Mouse (Mus musculus): ENCODE measurements around the gene Gpr146.
A peak's percentile ranks its signal among the peaks of the same experiment; 100 is the strongest.

Gpr146 gene

DNA sequence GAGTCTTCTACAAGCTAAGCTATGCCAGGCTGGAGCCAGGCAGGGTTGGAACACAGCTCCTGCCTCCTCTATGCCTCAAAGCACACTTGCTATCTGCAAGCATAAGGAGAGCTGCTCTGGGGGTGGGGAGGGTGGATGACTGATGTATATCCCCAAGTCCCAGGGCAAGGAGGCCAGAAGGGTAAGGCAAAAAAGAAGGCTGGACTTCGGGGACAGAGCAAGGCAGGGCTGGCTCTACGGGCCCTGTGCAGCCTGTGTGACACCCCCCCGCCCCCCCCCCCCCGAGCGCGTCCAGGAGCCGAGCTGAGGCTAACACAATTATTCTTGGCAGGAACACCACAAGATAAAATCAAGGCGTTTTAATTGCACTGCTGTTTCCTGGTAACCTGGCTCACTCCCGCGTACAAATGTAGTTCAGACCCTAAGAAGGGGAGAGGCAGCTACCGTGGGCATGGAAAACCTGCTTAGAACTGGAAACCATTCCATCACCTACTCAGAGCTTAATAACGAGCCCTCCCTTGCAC, 52.4 kb downstream of the Gpr146 start:
- DNase-seq (ENCODE audit: low spot score) = no peak

DNA sequence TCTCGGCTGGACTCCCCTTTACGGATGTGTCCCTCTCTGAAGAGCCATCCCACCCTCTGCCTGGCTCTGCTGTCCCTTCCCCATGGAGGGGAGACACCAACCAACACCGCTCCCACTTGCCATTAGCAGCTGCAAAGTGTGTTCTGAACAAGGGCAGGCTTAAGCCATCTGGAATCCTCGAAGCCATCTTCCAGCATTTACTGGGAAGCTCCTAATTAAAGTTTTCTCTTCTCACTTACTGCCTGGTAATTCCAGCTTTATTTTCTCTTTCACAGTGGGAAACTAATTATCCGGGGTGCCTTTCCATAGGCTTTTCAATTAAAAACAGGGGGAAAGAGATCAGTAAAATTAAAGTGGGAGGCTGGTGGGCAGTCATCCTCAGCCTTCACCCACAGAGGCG, 54.8 kb downstream of the Gpr146 start:
- no peak for DNase-seq (ENCODE audit: low spot score)

DNA sequence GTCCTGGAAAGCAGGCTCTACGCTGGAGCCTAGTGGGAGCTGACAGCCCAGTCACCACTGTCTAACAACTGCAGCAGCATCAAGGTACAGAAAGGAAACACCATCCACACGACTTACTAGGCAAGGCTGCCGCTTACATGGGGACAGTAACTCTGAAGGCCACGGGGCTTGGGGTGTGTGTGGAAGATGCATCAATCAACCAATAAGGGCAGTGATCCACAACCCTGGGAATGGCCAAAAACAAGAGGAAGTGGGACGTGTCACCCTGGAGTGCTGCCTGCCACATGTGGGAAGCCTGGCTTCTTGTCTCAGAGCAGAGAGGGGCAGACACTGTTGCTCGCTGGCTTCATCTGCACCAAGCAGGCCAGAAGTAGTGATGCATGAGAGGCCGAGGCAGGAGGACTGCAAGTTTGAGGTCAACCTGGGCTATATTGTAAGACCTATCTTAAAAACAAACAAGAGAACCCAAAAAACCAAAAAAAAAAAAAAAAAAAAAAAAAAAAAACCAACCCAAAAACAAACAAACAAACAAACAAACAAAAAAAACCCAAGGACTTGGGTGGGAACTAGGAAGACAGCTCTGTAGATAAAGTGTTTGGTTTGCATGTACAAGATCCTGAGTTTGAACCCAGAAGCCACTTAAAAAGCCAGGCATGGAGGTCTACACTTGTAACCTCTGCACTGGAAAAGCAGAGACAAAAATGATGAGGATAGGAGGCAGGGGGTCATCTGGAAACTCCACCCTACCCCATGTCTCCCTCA, 55.4 kb downstream of the Gpr146 start:
- DNase-seq (ENCODE audit: low spot score) = no peak

DNA sequence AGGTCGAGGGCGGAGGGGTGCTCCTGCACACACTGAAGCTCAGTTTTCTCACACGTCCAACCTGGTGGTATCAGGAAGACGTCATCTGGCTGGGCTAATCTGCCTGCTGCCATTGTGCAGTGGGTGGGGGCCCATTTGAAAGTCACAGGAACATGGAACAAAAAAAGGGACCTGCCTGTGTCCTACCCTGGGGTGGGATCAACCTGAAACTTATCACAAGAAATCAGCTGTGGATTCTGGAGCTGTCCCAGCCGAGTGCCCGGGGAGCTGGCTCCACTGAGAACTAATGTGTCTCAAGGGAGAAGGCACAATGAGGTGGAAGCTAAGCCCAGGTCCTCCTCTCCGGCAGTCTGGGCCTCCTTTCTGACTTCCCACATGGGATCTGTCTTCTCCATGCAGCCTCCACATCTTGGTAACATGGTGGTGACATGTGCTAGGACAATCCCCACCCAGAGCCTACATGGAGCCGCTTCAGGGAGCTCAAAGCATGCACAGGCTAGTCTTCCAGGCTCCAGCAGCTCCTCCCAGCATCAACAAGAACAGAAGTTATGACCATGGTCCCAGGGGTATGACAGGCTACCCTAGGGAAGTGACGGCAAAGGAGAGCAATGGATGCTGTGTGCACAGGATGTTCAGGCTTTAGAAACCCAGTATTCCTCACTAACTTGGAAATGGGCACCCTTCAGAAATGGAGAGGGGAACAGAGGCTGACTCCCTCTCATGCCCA, 56.5 kb downstream of the Gpr146 start:
- DNase-seq (ENCODE audit: low spot score) = no peak

DNA sequence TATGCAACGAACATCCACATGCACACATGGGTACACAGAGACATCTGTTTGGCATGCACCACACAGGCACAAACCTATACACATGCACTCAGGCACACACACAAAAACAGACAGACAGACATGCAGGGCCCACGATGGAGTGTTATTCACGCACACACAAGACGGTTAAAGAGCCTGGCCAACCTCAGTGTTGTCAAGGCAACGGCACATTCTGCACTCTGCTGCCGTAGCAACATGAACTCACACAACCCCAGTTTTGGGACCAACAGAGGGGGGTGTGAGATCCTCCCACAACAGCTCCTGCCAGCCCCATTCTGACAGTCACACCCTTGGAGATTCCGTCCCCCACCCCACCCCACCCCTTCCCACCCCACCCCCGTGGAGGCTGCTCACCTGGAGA, 57.4 kb downstream of the Gpr146 start:
- no peak for DNase-seq (ENCODE audit: low spot score)

DNA sequence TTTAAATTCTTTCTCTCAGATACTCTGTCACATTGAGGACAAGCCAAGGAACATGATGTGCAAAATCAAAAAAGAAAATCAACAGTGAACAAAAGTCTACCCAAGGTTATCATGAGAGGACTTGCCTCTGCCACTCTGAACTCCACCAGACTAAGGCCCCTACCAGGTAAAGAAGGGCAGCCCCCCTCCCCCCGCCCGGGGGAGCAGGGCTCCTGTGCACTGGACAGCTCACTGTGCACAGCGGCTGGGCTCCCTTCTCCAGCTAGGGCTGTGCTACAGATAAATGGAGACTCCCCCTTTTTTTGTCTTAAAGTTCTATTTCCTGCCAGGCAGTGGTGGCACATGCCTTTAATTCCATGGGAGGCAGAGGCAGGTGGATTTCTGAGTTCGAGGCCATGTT, 60.3 kb downstream of the Gpr146 start:
- DNase-seq (ENCODE audit: low spot score) = no peak

DNA sequence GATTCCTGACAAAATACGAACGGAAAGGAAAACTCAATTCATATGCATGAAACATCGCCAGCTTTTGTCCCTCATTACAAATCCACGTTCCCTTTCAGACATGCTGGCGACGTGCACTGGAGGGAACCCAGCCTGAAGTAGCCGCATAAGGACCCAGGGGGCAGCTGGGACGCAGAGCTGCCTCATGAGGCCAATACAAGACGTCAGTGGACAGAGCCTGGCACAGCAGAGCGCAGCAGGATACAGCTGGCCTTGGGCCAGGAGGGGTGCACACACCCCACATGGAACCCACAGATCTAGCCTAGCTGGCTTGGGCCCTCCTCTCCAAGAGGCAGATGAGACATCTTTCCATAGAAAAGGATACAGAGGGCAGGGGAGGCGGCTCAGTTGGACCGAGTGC, 60.9 kb downstream of the Gpr146 start:
- DNase-seq (ENCODE audit: low spot score) = no peak

DNA sequence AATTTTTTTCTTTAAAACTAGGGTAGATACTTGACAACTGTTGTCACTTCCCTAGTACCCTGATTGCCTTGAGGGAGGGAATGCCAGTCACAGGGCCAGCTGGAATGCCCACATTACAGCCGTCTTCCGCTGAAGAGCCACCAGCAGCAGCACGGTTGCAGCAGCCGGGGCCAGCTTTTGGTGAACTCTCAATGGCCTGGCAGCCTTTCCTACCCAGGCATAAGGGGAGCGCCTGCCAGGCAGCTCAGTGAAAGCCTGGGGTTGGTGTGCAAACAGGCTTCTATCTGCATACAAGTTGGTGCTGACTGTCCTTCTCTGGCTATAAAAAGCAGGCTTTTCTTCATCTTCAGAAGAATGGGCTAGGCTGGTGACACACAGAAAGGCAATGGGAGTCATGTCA, 63.0 kb downstream of the Gpr146 start:
- DNase-seq (ENCODE audit: low spot score) = peak; percentile 59

DNA sequence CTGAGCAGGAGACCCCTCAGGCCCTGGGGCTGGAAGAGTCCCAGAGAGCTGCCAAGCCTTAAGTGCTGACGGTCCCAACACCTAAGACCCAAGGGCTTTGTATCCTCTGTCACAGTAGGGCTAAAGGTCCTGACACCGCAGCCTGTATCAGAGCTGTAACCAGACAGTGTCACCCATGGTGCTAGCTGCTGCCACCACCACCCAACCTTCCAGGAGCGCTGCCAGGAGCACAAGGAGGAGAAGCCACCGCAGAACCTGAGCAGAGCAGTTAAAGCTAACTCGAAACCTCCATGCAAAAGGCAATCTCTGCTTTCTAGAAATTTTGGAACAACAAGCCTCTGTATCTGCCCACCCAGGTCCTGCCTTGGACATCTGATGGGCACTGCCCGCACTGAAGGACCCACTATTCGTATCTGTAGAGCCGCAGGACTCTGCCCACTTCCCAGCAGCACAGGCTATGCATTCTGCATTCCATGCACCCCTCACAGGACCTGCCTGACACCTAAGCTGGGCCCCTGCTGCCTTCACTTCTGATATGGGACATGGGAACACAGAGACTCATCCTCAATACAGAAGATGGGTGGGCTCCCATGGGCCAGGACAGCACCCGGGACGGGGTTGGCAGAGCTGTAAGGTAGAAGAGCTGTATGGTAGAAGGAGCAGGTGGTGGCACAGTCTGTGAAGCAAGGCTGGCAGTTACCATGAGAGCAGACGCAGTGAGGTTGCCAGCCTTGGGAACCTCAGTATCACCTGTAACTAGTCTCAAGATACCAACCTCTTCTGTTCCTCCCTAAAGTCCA, 63.6 kb downstream of the Gpr146 start:
- DNase-seq (ENCODE audit: low spot score) = no peak

DNA sequence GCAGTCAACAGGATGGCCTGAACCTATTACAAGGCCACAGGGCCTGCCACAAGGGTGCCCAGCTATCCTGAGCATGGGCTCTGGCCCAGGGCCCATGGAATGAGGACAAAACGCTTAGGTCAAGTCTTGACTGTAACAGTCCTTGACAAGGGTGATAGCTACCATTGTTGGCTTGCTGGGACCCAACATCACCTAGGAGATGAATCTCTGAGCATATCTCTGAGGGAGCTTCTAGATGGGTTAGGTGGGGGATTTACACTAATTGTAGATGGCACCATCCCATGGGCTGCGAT, 64.2 kb downstream of the Gpr146 start:
- no peak for DNase-seq (ENCODE audit: low spot score)

DNA sequence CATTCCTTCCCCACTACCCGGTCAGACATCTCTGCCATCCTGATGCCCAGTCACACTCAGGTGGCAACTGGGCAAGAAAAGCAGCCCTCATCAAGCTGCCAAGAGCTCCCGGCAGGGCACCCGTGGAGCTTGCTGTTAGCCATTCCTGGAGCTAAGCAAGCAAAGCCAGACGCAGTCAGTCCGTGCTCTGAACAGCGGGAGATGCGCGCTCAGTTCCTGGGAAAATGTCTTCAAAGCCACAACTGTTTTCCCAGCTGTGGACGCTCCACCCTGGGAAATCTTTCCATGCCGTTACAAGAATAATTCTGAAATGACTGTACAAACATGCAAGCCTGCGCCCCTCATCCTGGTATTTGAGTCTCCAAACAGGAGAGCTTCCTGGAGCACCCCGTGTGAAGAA, 64.9 kb downstream of the Gpr146 start:
- no peak for DNase-seq (ENCODE audit: low spot score)

DNA sequence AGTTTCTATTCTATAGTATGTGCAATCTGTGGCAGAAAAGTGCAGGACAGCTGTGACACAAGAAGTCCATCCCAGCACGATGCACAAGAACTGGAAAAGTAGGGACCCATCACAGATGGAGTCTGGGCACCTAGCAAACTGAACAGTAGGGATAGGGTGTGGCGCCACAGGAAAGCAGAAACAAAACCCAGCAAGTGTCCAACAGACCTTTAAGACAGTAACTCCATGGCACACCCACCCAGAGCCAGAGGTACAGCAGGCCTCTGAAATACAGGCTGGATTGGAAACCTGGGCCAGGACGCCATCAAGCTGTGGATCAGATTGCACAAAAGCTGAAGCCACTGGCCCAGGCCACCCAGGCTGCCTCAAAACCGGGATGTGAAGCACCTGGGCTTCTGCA, 65.5 kb downstream of the Gpr146 start:
- no peak for DNase-seq (ENCODE audit: low spot score)

DNA sequence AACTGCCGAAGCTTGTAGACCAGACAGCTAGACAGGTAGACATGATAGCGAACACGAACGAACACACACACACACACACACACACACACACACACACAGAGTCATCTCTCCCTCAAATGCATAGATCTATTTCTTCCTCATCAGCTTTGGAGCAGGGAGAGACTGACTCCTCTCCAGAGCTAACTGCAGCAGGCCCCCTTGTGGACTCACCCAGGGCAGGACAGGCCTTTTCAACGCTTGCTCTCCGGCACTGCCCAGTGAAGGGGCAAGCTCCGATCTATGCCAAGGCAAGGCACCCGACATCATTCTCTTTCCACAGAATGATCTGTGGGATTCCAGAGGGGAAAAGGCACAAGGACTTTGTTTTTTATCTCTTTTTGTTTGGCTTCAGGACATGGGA, 67.8 kb downstream of the Gpr146 start:
- peak; percentile 29 for DNase-seq (ENCODE audit: low spot score)

All from adipocyte (in vitro differentiated cells).